Comparison of ENCODE assay signal across 12 mouse cellular contexts in the genomic region with DNA sequence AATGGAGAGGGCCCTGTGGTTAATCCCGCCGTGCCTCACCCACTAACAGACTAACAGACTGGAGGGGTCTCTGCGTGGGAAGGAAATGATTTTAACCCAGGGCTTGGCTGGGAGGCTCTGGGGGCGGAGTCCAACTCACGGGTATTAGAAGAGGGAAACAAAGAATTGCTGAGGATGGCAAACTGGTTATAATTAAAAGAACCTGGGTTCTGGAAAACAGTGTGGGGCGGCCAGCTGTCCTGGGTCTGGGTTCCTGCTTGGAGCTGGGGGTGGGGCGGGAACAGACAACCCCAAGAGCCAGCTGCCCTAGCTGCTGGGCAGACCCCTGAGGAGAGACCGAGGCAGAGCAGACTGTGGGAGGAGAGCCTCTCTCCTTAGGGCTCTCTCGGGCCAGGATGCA. TPM values are rescaled to one million over a fixed set of nuclear protein-coding genes. Genes with fewer than 3 reads are reported as not detected.
DNase-seq lines count a peak whose midpoint lies in the region; ATAC-seq and TF ChIP-seq lines count a peak whose summit lies in the region.
"Had no signal": no experiment of that assay in that cellular context is flagged by ENCODE, and none has a peak within 500 bp of the region (broad histone marks: within the 10 kb centered on the region; RNA-seq: fewer than 3 reads in every experiment).

No protein-coding gene starts in this region.

- H3K9me3 ChIP-seq in heart, embryonic 10.5 days: no peaks in the 10 kb centered on the region
- H3K9me3 ChIP-seq in E14TG2a.4 (ENCODE audit: low read length): no peaks in the 10 kb centered on the region
- no peaks in the 10 kb centered on the region for H3K9me3 ChIP-seq in forebrain, embryonic 12.5 days
- H3K9me3 ChIP-seq in limb, embryonic 11.5 days (ENCODE audit: control insufficient read depth, low read length): no peaks in the 10 kb centered on the region

- no peak overlapping the region for H3K9ac ChIP-seq in heart, adult 2 months (ENCODE audit: low read depth, low read length)
- 0 out of 2 replicates have a peak overlapping the region, but pooled peaks have one; percentile 34 for H3K9ac ChIP-seq in forebrain, embryonic 12.5 days
- H3K9ac ChIP-seq in limb, embryonic 11.5 days (ENCODE audit: low read length): peak overlapping the region; percentile 35
- H3K9ac ChIP-seq: liver, postnatal 0 days had no signal

- no peak overlapping the region for H3K4me3 ChIP-seq in heart, embryonic 10.5 days
- H3K4me3 ChIP-seq in heart, adult 2 months: no peak overlapping the region
- H3K4me3 ChIP-seq in E14TG2a.4 (replicated peaks; ENCODE audit: low read length): peak overlapping the region; percentile 63
- no peak overlapping the region for H3K4me3 ChIP-seq in forebrain, embryonic 12.5 days (replicated peaks)
- H3K4me3 ChIP-seq in limb, embryonic 11.5 days (ENCODE audit: low read depth, low read length): no peak overlapping the region
- H3K4me3 ChIP-seq: myocyte had no signal

- TF ChIP-seq EP300 in heart, adult 2 months (IDR thresholded peaks at IDR 0.05; ENCODE audit: insufficient read depth, low read depth, low read length): no peak

- WGBS in heart, embryonic 10.5 days: 32% methylated on average over 9 of the region's 9 CpGs
- 56% methylated on average over 9 of the region's 9 CpGs for WGBS in heart, adult 2 months
- 30% methylated on average over 9 of the region's 9 CpGs for WGBS in forebrain, embryonic 12.5 days
- WGBS in limb, embryonic 11.5 days: 14% methylated on average over 9 of the region's 9 CpGs

- TF ChIP-seq CTCF in heart, adult 2 months (IDR thresholded peaks at IDR 0.05): no peak
- TF ChIP-seq CTCF in E14TG2a.4 (conservative IDR thresholded peaks at IDR 0.05; ENCODE audit: low read length): no peak

- H3K27ac ChIP-seq in heart, embryonic 10.5 days: peak overlapping the region; percentile 49
- H3K27ac ChIP-seq in heart, adult 2 months: no peak overlapping the region
- H3K27ac ChIP-seq in forebrain, embryonic 12.5 days: peak overlapping the region; percentile 54
- peak overlapping the region; percentile 84; the same call in 1 of the 2 replicates for H3K27ac ChIP-seq in limb, embryonic 11.5 days (replicated peaks; ENCODE audit: low read depth, low read length)

- no peak for TF ChIP-seq POLR2A in heart, adult 2 months (IDR thresholded peaks at IDR 0.05; ENCODE audit: insufficient read depth, low read depth, low read length)

- H3K36me3 ChIP-seq in heart, embryonic 10.5 days: no peaks in the 10 kb centered on the region
- no peaks in the 10 kb centered on the region for H3K36me3 ChIP-seq in heart, adult 2 months (ENCODE audit: control insufficient read depth, insufficient read depth, low read length)
- H3K36me3 ChIP-seq in E14TG2a.4 (ENCODE audit: insufficient read depth, low read length): no peaks in the 10 kb centered on the region
- H3K36me3 ChIP-seq in forebrain, embryonic 12.5 days (replicated peaks): no peaks in the 10 kb centered on the region
- no peaks in the 10 kb centered on the region for H3K36me3 ChIP-seq in limb, embryonic 11.5 days (ENCODE audit: control insufficient read depth, insufficient read depth, low read length)

- H3K4me2 ChIP-seq in forebrain, embryonic 12.5 days: peak overlapping the region; percentile 4; the same call in 1 of the 2 replicates
- no peak overlapping the region; the same call in 1 of the 2 replicates for H3K4me2 ChIP-seq in limb, embryonic 11.5 days (ENCODE audit: low read depth, severe bottlenecking)

- DNase-seq in heart, embryonic 10.5 days (ENCODE audit: low spot score): no peak
- no peak for DNase-seq in heart, adult 2 months
- DNase-seq in limb, embryonic 11.5 days (ENCODE audit: low spot score): peak; percentile 63
- DNase-seq in cerebellum, adult 18-20 months: no peak
- DNase-seq in urinary bladder, adult 2 months (ENCODE audit: low spot score): no peak
- no peak for DNase-seq in cerebellum, postnatal 36 days
- DNase-seq: kidney, postnatal 14 days; liver, postnatal 0 days had no signal

- H3K27me3 ChIP-seq in heart, embryonic 10.5 days (ENCODE audit: insufficient read depth, poor library complexity, severe bottlenecking): no peaks in the 10 kb centered on the region
- no peaks in the 10 kb centered on the region for H3K27me3 ChIP-seq in heart, adult 2 months (ENCODE audit: control insufficient read depth, insufficient read depth, low read length)
- H3K27me3 ChIP-seq in E14TG2a.4 (ENCODE audit: insufficient read depth, low read length): no peaks in the 10 kb centered on the region
- no peaks in the 10 kb centered on the region; the same call in 1 of the 2 replicates for H3K27me3 ChIP-seq in forebrain, embryonic 12.5 days
- no peaks in the 10 kb centered on the region for H3K27me3 ChIP-seq in limb, embryonic 11.5 days (ENCODE audit: control insufficient read depth, insufficient read depth, low read length)
- H3K27me3 ChIP-seq: Patski had no signal

- H3K79me2 ChIP-seq in heart, adult 2 months (replicated peaks; ENCODE audit: control insufficient read depth, insufficient read depth, low read length): no peaks in the 10 kb centered on the region

- intact Hi-C loops in heart, adult 2 months (cut with DNase I): loop anchor here (5.0 kb wide), 2 partner anchors 67 to 288 kb away; no protein-coding TSS in a partner anchor

- peaks cover 26% of the 10 kb centered on the region for H3K4me1 ChIP-seq in heart, embryonic 10.5 days
- H3K4me1 ChIP-seq in heart, adult 2 months (ENCODE audit: control insufficient read depth, insufficient read depth, low read length): peaks cover 1% of the 10 kb centered on the region; the same call in 1 of the 2 replicates
- H3K4me1 ChIP-seq in E14TG2a.4 (replicated peaks; ENCODE audit: low read depth, low read length): peaks cover 21% of the 10 kb centered on the region
- H3K4me1 ChIP-seq in forebrain, embryonic 12.5 days: peaks cover 22% of the 10 kb centered on the region
- 0 out of 2 replicates have a peak, but pooled peaks cover 7% of the 10 kb centered on the region for H3K4me1 ChIP-seq in limb, embryonic 11.5 days (ENCODE audit: control insufficient read depth, insufficient read depth, low read length)

- no peak for ATAC-seq in forebrain, embryonic 12.5 days (ENCODE audit: low FRiP score)
- peak; percentile 83 for ATAC-seq in limb, embryonic 11.5 days (ENCODE audit: insufficient number of reproducible peaks, low FRiP score, low TSS enrichment, low read depth)
- ATAC-seq: liver, postnatal 0 days; Patski had no signal

RNA-seq across cellular contexts. Expression of gene Emid1, which starts 32.2 kb away (rescaled TPM):
- 11.8 and 14.6 TPM in 2 replicates for polyA plus RNA-seq in heart, embryonic 10.5 days (2016; fragmentation: Nextera tagmentation; extraction: Ambion mirVana)
- 1 to 10 TPM in 1 of 2 experiments, under 1 TPM in 1; 0.82 to 1.2 TPM for total RNA-seq in heart, adult 2 months (2021)
- polyA plus RNA-seq in heart, adult 2 months (2012; rRNA removed): 2.5 and 3.8 TPM in 2 replicates
- 16.0 and 18.2 TPM in 2 replicates for polyA plus RNA-seq in forebrain, embryonic 12.5 days (2016; fragmentation: Nextera tagmentation; extraction: Ambion mirVana)
- 9.9 and 11.5 TPM in 2 replicates for polyA plus RNA-seq in limb, embryonic 11.5 days (2014; fragmentation: Nextera tagmentation; extraction: Ambion mirVana)
- polyA plus RNA-seq in urinary bladder, adult 2 months (2012; rRNA removed): 68.2 and 97.0 TPM in 2 replicates
- polyA plus RNA-seq: Patski had no signal
